Mouse (Mus musculus): ENCODE measurements around the gene Lasp1.

DNA sequence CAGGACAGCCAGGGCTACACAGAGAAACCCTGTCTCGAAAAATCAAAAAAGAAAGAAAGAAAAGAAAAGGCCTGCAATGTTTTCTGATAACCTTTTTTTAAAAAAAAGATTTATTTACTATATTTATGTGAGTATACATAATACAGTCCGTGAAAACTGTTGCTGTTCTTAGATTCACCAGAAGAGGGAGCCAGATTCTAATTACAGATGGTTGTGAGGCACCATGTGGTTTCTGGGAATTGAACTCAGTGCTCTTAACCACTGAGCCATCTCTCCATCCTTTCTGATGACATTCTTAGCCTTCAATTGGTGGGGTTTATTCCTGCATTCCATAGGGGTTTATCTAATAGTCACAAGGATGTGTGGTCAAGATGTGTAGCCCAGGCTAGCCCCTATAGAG, 5.6 kb upstream of the Lasp1 start:
- no peak for TF ChIP-seq CTCF (IDR thresholded peaks at IDR 0.05; ENCODE audit: low read depth, low read length)
- no peak for TF ChIP-seq GATA1 (IDR thresholded peaks at IDR 0.05; ENCODE audit: borderline replicate concordance, low read length)
- no peak for TF ChIP-seq POLR2AphosphoS5 (IDR thresholded peaks at IDR 0.05; ENCODE audit: insufficient replicate concordance, low read depth, low read length)
- no peak for TF ChIP-seq TAL1 (conservative IDR thresholded peaks at IDR 0.05; ENCODE audit: low read depth, low read length)
- TF ChIP-seq GATA2 (IDR thresholded peaks at IDR 0.05; ENCODE audit: borderline replicate concordance, low read depth, low read length): no peak

Measured in G1E (cell line).